Mouse (Mus musculus) bone marrow, adult 2 months (tissue): ENCODE data around the gene Ppp2r3a. TPM values are rescaled to one million over a fixed set of nuclear protein-coding genes. Genes with fewer than 3 reads are reported as not detected.
A peak's percentile ranks its signal among the peaks of the same experiment; 100 is the strongest.

Experiments used
- H3K27ac ChIP-seq: fragments of 200-500 bp; 2 replicates; pipeline ENCODE4 v1.5.1; 2012; ENCODE audit warnings: low read depth, mild to moderate bottlenecking, control low read depth, inconsistent platforms, low read length; ENCODE audit not compliant: control insufficient read depth, poor library complexity, insufficient read depth
- H3K4me1 ChIP-seq: fragments of 200-500 bp; 2 replicates; pipeline ENCODE4 v1.6.1; 2011; ENCODE audit warnings: low read length; ENCODE audit not compliant: control insufficient read depth, insufficient read depth
- H3K4me3 ChIP-seq: fragments of 200-500 bp; replicated peaks from 2 replicates; pipeline ENCODE3; 2011; ENCODE audit warnings: mild to moderate bottlenecking, low read depth, low read length, control low read depth; ENCODE audit not compliant: control insufficient read depth
- CTCF ChIP-seq: fragments of 200-500 bp; IDR thresholded peaks from 2 replicates; pipeline ENCODE4 v1.5.1; 2011; ENCODE audit warnings: low read length, control low read depth; ENCODE audit not compliant: control insufficient read depth, insufficient read depth
- POLR2A ChIP-seq: fragments of 200-500 bp; IDR thresholded peaks from 2 replicates; pipeline ENCODE4 v1.6.1; 2011; ENCODE audit warnings: low read depth, mild to moderate bottlenecking, control low read depth, low read length, borderline replicate concordance; ENCODE audit not compliant: control insufficient read depth
- WGBS: fragments of 180-500 bp; shearing (Covaris S2); methylation state at CpG from one replicate; pipeline ENCODE4 v1.1.7; 2018; 5-methylcytosine and 5-hydroxymethylcytosine counted together
- polyA plus RNA-seq: library from polyadenylated mRNA; stranded (reverse); fragments of >200 nt; gene quantifications from 2 replicates; pipeline ENCODE4 v1.2.4, GENCODE M21; 2011; ENCODE audit warnings: low replicate concordance; ENCODE audit not compliant: missing spikeins, insufficient read depth, insufficient read length

Gene Ppp2r3a
- polyA plus RNA-seq, 1 experiment, result 0.95 TPM

- WGBS, result 75% methylated on average over 6 of the region's 6 CpGs
Observed at GRCm38 (mm10) chr9:101265546-101265945, 14.0 kb upstream of the Ppp2r3a start.

GRCm38 (mm10) chr9:101262815-101263214 is 11.2 kb upstream of the Ppp2r3a start:
- WGBS, result 76% methylated on average over 3 of the region's 3 CpGs
- H3K4me1 ChIP-seq, result no peaks in the 10 kb centered on the region

More at GRCm38 (mm10) chr9:101265546-101265945, 14.0 kb upstream of the Ppp2r3a start:
- TF ChIP-seq POLR2A, result no peak
- no peak for TF ChIP-seq CTCF
- no peak overlapping the region for H3K4me3 ChIP-seq
- H3K4me1 ChIP-seq, result no peaks in the 10 kb centered on the region
- no peak overlapping the region for H3K27ac ChIP-seq

DNA sequence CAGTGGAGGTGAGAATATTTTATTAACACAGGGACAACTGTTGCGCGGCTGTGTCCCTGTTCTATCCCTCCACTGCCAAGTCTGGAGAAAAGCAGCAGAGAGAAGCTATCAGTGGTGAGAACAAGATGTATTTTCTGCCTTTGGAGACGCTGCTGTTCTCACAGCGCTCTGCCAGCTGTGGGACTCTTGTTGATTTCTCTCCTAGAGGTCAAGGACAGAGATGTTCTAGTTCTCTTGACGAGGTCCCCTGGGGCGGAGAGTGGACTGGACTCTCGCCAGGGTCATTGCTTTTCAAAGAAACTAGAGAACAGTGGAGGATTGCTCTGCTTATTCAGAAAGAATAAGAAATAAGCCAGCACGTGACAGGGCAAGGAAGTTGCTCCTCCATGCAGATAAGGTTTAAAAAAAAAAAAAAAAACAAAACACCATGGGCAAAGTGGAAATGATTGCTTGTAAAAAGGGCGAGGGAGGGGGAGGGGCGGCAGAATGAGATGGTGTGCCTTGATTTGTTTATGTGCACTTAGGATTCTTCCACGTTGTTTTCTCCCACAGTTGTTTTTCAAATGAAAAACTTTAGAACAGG is 10.5 kb upstream of the Ppp2r3a start:
- H3K27ac ChIP-seq, result no peak overlapping the region
- no peak overlapping the region for H3K4me3 ChIP-seq
- TF ChIP-seq CTCF (no peak), POLR2A (no peak)
- WGBS, result 29% methylated on average over 11 of the region's 11 CpGs
- no peaks in the 10 kb centered on the region for H3K4me1 ChIP-seq

More at GRCm38 (mm10) chr9:101262815-101263214, 11.2 kb upstream of the Ppp2r3a start:
- TF ChIP-seq POLR2A (no peak), CTCF (no peak)
- Histone ChIP-seq H3K4me3 (no peak overlapping the region), H3K27ac (no peak overlapping the region)

DNA sequence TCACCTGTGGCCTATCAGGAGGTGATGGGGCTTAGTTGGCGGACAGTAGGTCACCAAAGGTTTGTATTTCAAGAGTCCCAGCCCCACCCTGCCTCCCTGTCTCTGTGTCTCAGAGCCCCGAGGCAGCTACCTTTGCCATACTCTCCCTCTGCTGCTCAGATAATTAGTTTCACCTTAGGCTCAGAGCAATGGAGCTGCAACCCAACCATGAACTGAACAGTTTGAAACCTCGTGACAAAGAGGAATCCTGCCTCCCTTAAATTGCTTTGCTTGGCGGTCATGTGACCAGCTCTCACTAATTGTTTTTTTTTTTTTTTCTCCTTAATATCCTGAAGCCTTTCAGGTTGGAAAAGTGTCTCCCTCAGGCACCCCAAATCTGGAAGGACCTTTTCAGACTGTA is 9.8 kb upstream of the Ppp2r3a start:
- Histone ChIP-seq H3K4me1 (no peaks in the 10 kb centered on the region), H3K27ac (no peak overlapping the region), H3K4me3 (no peak overlapping the region)
- no peak for TF ChIP-seq CTCF
- TF ChIP-seq POLR2A, result no peak
- WGBS, result 67% methylated on average over 4 of the region's 4 CpGs

- WGBS, result 82% methylated on average over 3 of the region's 3 CpGs
- Histone ChIP-seq H3K4me3 (no peak overlapping the region), H3K4me1 (no peaks in the 10 kb centered on the region; the same call in 1 of the 2 replicates), H3K27ac (no peak overlapping the region)
- TF ChIP-seq POLR2A (no peak), CTCF (no peak)
Observed at GRCm38 (mm10) chr9:101253136-101253535, 1.5 kb upstream of the Ppp2r3a start.

- no peak for TF ChIP-seq CTCF
- no peak for TF ChIP-seq POLR2A
- 61% methylated on average over 4 of the region's 4 CpGs for WGBS
- no peaks in the 10 kb centered on the region; the same call in 1 of the 2 replicates for H3K4me1 ChIP-seq
- no peak overlapping the region for H3K4me3 ChIP-seq
- no peak overlapping the region for H3K27ac ChIP-seq
Observed at GRCm38 (mm10) chr9:101252541-101252940, 946 bp upstream of the Ppp2r3a start.

DNA sequence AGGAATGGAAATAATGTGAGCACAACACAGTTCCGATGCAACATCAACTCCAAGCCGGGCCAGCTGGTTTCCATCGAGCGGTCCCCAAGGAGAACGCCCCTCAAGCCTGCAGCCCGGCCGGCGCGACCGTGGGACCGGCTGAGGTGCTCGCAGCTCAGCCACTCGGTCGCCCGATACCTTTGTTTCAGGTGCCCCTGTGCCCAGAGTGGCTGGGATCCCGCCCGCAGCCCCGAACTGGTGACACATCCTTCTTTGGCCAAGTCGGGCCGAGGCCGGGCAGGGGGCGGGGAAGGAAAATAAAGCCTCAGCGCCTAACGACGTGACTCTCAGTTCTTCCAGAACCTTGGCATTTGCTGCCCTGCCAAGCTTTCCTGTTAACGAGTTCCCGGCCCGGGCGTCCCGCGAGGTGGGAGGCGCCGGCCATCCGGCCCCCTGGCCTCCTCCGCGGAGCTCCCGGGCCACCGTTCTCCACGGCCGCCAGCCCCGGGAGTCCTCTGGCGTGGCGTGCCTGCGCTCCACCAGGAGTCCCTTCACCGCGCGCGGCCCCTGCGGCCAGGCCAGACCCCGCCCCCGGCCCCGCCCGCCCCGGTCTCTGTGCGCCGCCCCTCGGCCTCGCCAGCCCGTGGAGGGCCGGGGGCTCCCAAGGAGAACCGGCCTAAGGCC is 483 bp downstream of the Ppp2r3a start:
- whole genome bisulfite sequencing, result under 1% methylated on average over 54 of the region's 61 CpGs
- H3K4me3 ChIP-seq, result peak overlapping the region; percentile 84
- H3K27ac ChIP-seq, result peak overlapping the region; percentile 69; the same call in 1 of the 2 replicates
- TF ChIP-seq CTCF (no peak), POLR2A (peak; percentile 32; the same call in 1 of the 2 replicates)
- H3K4me1 ChIP-seq, result no peaks in the 10 kb centered on the region; the same call in 1 of the 2 replicates

- TF ChIP-seq POLR2A, result no peak
- no peak for TF ChIP-seq CTCF
- H3K4me3 ChIP-seq, result no peak overlapping the region
- H3K27ac ChIP-seq, result no peak overlapping the region
- no peaks in the 10 kb centered on the region; the same call in 1 of the 2 replicates for H3K4me1 ChIP-seq
- WGBS, result 3% methylated on average over 11 of the region's 11 CpGs
Observed at GRCm38 (mm10) chr9:101250486-101250885, 1.1 kb downstream of the Ppp2r3a start.
